Mouse (Mus musculus) yolk sac, embryonic 10.5 days (tissue): ENCODE data around the gene Ogt.

ENCODE experiments used
- DNase-seq: peaks from one replicate; pipeline ENCODE4 v3.0.0-alpha.2; 2017; ENCODE audit warnings: low spot score

Ogt gene

DNA sequence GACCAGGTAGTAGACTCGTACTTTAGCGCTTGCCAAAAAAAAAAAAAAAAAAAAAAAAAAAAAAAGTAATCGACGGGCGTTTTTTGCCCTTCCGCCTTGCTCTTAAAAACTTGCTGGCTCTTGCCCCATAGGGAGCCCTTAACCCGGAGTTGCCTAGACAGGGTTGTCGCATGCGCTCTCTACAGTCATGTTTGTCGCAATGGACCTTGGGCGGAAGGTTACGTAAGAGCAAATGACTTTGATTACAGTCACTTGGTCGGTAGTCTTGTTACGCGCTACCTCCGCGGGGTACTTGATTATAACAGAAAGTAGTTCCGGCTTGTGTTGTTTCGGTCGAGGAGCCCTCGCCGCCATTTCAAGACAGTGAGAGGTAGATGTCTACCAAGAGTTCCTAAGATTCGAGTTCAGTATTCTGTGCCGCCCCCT, at the start of gene Ogt:
TSS of gene Ogt (plus strand) at position 320 of the 426 bp plus-strand sequence.
- peak; percentile 86 for DNase-seq

DNA sequence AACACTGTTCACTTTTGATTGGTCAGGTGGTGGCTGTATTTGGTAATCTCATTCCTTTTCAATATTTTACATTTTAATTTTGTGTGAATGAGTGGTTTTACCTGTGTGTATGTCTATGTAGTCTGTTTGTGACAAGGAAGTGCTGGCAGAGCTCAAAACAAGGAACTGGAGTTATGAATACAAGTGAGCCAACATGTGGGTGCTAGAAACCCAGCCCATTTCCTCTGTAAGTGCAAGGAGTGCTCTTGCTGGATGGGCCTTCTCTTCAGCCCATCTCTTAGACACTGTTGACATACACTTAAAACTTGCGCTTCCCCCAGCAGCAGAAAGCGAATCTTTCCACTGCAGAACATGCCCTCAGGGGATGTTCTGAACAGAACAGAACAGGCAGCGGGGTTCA, 23.7 kb upstream of the Ogt start:
- no peak for DNase-seq

DNA sequence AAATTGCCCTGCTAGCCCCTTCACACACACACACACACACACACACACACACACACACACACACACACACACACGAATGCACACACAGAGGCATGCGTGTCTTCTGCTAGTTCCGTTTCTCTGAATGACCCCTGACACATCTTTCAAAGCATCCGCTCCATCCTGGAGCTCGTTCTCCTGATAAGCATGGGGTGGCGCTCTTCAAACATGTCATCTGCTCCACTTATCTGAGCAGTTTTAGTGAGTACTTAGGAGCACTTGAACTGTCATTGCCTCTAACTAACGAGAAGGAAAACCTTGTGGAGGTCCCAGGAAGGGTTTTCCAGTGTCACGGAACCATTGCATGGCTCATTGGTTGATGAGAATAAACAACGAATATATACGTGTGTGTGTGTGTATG, 22.0 kb upstream of the Ogt start:
- no peak for DNase-seq

DNA sequence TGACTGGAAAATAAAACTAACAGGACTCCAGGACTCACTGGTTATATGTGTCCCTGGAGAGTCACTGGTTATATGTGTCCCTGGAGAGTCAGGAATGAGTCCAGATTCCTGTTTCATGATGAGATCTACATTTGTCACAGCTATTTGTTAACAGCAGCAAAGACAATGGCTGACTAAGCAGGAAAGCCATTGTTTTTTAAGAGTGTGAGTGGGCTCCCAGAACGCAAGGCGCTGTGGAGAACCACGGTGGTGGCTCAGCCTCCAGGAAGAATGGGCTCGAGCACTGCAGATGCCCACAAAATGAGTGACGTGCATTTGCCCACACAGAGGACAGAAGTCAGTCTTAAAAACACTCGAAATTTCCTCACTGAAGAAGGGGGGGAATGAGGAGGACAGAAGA, 19.5 kb upstream of the Ogt start:
- DNase-seq: no peak

DNA sequence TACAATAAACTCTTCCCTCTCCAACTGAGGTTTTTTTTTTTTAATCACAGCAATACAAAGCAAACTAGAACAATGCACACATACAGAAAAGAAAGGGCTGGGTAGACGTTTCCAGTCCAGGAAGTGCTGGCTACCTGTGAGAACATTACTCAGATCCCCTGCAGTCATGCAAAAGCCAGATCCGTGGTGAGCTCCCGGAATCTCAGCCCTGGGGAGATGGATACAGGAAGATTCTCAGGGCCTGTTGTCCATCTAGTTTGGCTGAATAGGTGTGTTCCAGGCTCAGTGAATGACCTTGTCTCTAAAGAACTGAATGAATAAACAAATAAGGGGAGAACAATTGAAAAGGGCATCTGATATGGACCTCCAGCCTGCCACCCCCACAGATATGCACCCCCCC, 17.3 kb upstream of the Ogt start:
- no peak for DNase-seq

DNA sequence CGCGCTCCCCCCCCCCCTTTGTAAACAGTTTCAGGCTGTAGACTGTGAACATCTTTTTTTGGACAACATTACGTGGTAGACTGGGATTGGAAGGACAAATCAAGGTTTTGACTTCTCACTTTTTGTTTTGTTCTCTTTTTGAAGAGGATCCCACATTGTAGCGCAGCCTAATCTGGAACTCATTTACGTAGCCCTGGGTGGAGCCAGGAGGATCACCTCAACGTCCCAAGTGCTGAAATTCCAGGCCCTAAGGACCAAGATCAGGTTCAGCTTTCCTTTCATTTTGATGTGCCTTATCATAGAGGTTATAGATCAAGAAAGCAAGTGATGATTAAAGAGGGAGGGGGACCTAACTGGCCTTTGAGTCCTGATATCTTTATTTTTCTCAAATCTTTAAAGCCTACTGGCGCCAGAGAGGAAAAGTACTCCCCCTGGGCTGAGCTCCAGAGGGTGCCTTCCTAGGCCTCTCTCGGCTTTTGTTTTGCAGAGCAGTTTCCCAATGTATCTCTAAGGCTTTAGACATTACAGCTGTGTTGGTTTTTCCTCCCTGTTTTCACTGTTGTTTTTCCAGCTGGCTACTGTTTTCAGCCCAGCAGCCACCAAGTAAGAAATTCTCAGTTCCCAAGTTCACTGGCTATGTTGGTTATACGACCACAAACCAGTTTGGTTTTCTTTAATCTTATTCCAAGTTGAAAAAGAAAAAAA, 2.9 kb upstream of the Ogt start:
- no peak for DNase-seq

DNA sequence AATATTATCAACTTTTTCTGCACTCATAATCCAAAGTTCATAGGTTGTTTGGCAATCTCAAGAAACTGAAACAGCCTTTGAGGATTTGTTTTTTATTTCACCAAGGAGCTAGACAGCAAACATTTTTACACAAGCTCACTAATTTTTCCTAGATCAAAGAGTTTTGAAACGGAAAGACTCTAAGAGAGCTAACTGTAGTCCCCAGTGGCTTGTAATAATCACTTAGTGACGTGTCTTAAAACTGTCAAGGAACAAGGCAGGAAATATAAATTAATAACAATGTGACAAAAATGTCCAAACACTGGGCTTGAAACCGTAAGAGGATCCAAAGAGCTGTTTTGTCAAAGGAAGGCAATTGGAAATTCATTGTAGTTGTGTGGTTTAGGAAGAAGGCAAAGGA, 1.0 kb upstream of the Ogt start:
- DNase-seq: no peak

DNA sequence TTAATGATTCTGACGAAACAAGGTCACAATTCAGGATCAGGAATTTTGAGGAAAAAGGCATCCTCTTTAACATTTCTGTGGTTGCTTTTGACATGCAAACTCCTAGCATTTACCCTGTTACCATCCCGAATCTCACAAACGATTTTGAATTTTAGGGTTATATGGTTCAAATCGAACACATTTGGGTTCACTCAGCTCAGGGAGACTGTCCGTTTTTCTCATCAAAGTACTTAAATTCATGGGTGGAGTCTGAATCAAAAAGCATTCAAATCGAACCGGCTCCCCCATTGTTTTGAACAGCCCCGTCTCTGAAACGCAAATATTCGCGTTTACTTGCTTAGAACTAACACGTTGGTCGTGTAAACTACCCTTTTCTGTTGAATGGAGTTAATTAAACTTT, 554 bp upstream of the Ogt start:
- no peak for DNase-seq

DNA sequence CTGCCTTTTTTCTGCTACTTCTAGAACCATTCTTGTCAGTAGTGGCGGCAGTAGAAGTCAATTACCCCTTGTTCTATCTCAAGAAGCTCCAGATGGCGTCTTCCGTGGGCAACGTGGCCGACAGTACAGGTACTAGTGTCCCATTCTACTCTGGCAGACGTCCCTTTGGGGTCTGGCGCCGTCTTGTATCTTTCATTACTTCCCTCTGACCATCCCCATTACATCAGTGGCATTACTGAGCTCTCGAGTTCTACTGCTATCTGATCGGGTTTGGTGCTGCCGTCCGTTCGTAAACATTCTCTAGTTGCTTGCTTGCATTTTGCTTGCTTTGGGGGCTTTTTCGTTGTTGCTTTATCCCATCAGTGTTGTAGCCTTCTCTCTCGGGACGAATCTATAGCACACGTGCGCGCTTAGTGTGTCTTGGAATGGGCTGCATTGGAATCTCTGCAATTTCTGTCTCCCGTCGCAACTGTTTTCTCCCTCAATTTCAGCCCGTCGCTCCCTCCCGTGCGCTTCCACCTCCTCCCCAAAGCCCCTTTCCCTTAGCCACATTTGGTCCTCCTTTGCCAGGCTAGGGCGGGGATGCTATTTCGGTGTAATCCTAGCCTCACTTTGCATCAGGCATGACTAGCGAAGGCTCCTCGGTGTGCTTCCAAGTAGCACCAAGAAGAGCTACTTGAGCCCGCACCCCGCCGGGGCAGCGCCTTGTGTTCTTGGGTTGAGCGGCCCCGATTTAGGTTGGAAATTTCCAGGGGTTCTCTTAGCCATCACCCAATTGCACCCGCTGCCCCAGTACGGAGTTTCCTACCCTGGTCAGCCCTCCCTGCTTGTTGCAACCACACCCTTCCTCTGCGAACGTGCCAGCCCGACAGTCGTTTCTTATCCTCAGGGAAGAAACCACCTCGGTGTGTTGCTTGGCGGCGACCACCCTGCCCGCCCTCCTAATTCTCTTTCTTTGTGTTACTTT, 617 bp downstream of the Ogt start:
- DNase-seq: peak; percentile 53

DNA sequence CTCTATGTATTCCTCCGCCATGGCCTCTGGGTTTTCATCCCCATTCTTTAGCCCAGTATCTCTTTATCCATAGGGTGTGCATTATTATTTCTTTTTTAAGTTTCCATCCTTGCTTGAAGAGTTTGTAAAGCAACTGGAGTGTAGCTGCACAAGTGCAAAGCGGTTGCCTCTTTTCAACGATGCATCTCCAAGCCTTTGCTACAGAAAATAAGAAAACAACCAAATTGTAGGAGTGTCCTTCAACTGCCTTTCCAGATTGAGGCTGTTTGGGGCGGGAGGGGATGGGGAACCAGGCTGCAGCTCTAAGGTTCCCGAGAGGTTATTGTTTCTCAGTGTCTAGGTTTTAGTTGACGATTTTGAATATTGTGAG, 1.3 kb downstream of the Ogt start:
- DNase-seq: no peak

DNA sequence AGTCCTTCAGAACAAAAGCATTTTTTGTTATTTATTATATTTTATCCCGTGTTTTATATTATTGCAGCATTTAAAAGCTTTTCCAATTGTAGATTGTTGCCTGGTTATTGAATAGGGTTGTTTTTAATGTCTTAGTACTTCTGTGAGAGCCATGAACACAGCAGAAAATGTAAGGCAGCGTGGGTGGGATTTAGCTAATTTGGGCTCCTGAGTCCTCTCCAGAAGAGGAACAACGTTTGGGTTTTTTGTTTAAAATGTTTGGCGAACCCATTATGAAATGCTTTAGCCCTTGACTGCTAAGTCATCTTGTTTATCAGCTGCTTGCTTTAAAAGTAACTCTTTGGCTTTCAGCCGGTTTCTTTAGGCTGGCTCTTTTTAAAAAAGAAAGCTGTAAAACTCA, 2.2 kb downstream of the Ogt start:
- no peak for DNase-seq

DNA sequence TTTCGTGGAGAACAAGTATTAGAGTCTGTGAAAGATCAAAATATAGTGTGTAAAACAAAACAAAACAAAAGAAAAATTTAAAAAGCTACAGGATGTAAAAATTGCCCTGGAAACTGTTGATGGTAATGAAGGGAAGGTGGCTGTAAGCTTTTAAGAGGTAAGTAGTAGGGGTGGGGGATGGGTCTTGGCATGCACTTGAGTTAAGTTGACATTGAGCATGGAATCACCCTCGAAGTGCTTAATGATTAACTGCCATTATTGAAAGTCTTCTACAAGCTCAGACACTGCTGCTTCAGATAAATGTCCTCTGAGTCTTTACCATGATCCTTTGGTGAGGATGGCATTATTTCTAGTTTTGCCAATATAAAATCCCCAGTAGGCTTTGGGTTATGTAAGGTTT, 5.4 kb downstream of the Ogt start:
- DNase-seq: peak; percentile 7

DNA sequence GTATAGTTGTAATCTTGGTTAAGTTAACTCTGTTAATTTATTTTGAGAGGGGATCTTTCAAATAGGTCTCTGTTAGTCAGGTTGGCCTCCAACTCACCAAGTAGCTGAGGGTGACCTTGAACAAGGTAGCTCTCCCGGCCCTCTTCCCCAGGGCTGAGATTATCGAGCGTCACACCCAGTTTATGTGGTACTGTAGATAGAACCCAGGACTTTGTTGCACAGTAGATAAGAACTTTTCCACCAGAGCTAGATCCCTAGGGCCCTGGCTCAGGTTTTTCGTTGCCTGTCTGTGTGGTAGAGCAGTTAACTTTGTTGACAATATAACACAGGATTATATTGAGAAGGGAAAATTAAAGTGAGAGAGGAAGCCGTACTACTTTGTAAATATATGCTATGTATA, 6.8 kb downstream of the Ogt start:
- no peak for DNase-seq

DNA sequence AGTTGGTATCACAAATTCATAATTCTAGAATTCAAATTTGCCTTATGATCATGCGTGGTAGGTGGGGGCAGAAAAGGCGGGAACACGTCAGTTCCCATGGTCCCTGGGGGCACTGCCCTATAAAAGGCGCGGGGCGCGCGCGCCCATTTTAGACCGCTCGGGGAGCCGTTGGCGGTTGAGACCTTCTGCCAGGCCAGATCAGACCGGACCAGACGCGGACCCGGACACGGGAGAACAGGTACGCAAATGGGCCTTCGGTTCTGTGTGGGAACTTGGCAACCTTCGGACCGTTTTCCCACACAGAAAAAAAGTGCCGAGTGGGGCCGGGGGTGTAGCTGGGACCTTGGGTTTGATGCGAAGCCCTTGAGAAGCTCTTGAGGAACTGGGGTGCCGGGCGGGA, 55.8 kb downstream of the Ogt start:
- no peak for DNase-seq

DNA sequence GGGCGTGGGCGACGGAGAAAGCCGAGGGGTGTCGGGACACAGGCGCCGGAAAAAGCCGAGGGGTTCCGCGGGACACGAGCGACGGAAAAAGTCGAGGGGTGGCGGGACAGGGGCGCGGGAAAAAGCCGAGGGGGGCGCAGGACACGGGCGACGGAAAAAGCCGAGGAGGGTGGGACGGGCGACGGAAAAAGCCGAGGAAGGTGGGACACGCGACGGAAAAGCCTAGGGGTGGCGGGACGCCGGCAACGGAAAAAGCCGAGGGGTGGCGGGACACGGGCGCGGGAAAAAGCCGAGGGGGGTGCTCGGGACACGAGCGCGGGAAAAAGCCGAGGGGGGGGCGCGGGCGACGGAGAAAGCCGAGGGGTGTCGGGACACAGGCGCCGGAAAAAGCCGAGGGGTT, 57.7 kb downstream of the Ogt start:
- no peak for DNase-seq

DNA sequence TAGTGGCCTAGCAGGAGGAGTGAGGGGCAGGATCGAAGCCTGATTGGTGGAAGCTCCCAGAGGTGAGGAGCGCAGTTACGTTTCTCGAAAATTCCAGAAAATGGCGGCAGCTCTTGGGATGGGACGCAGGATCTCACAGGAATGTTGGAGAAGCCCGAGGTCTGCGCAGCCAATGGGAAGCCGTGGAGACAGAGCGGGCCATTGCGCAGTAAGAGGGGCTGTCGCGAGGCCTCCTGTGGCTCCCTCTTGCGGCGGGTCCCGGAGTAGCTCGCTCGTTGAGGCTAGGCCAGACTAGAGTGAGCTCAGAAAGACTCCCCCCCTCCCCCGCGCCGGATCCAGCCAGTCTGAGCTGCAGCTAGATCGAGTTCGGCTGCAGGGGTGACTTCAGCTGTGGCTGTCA, 58.4 kb downstream of the Ogt start:
- DNase-seq: peak; percentile 26

DNA sequence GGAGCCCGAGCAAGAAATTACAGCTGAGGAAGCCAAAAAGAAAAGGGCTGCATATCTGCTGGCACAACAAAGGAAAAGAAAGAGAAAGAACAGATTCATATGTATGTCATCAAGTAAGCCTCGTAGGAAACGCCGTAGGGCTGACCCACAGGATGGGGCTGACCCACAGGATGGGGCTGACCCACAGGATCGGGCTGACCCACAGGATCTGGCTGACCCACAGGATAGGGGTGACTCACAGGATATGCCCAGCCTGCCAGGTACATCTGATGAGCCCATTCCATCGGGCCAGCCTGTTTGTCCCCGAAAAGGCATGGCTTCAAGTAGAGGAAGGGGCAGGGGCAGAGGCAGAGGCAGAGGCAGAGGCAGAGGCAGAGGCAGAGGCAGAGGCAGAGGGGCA, 65.3 kb downstream of the Ogt start:
- DNase-seq: no peak

DNA sequence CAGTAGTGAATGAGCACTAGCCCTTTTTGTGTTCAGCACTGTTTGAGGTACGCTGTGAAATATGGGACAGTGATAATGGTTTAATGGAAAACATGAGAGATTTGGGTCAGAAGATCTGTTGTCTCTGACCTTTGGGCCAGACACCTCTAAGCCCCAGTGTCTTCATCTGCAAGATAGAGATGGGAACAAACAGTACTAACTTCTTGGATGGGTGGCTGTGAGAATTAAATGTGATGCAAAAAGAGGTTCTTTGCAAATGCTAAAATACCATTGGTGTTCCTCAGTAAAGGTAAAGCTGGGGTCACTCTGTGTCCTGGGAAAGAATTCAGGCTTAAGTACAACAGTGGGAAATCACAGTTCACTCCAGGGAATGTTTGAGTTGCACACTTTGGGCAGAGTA, 80.5 kb downstream of the Ogt start:
- no peak for DNase-seq

DNA sequence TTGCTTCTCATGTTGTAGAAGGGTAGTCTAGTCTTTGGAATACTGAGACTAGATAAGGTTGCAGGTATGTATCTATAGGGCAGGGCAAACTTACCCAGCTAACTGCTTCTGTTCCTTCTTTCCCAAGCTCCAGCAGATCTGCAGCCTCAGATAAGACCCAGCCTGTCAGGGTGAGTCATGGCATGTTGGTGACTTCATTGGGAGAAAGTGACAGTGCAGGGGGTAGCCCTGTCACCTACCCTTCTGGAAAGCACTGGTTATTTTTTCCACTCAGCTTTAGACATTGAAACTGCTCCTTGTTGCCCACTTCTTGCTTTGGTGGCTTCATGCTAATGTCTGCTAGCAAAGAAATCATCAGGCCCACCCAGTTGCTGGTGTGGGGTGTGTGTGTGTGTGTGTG, 90.2 kb downstream of the Ogt start:
- no peak for DNase-seq

DNA sequence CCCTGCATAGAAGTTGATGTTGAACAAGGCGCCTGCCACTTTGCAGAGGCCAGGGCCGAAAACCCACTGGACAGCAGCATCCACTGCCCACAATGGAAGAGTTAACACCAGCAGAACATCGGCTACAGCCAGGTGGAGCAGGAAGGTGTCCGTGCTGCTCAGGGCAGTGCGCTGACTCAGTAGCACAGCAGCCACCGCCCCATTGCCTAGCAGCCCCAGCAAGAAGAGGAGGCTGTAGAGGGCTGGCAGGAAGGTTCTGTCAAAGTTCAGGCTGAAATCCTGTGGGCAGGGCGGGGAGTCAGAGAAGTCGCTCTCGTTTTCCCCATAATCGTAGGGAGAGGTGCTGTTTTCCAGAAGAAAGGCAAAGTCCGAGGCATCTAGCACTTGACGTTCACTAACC, 92.8 kb downstream of the Ogt start:
- no peak for DNase-seq

DNA sequence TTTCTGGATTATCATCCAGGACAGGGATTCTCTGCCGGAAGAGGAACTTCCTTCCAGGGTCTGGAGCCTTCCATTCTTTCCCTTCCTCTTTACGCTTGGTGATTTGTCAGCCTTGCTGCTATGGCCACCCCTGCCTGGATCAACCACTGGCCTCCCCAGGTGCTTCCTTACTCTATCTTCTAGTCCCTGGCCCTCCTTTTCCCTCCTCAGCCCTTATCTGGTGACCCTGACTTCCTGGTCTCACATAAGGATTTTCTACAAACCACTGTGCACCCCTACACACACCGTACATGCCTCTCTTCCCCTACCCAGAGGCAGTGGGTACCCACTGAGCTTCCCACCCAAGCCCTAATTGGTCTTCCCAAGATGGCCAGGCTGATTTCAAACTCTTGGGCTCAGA, 93.4 kb downstream of the Ogt start:
- DNase-seq: no peak

DNA sequence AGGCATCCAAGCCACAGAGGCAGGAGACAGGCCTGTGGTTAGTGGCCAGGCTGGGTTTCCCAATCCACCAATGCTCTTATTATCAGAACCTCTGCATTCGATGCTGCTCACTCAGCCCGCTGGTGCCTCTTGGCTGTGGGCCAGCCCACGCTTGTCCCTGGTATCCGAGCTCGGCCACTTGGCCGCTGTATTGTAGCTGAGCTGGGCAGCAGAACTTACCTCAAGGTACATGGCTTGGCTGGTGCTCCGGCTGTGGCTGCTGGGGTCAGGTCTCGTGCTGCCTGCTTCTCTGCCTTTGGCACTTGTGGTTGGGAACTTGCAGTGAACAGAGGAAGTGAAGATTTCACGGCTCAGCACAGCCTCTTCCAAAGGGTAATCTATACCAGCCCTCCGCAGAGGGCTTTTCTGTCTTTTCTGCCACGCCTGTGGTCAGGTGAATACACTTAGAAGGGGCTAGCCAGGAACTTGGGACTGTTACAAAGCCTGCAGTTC, 94.0 kb downstream of the Ogt start, which contains the start of gene Cxcr3:
TSS of gene Cxcr3 (minus strand) at position 442 of the 492 bp plus-strand sequence.
- DNase-seq: no peak
